Mouse (Mus musculus) bone marrow macrophage, adult 2 months (primary cell): Measurements from ENCODE around the gene Sestd1.

ENCODE experiments used
- CTCF ChIP-seq: IDR thresholded peaks from 2 replicates; pipeline ENCODE4 v1.5.1; 2012; ENCODE audit warnings: low read depth, mild to moderate bottlenecking, low read length, moderate library complexity
- POLR2A ChIP-seq: IDR thresholded peaks from 2 replicates; pipeline ENCODE4 v1.6.1; 2012; ENCODE audit warnings: mild to moderate bottlenecking, low read depth, low read length, borderline replicate concordance

GRCm38 (mm10) chr2:77279861-77280511, 406 bp downstream of the Sestd1 start:
- TF ChIP-seq CTCF, result no peak
- TF ChIP-seq POLR2A, result no peak
